Mouse (Mus musculus) cerebellum, adult 2 months (tissue): ENCODE data around the gene Dscaml1.

Source experiments
- CTCF ChIP-seq: fragments of 200-500 bp; IDR thresholded peaks from 2 replicates; pipeline ENCODE4 v1.5.1; 2011; ENCODE audit warnings: low read depth, mild to moderate bottlenecking, control low read depth, low read length, moderate library complexity, borderline replicate concordance; ENCODE audit not compliant: insufficient read depth
- POLR2A ChIP-seq: fragments of 200-500 bp; IDR thresholded peaks from 2 replicates; pipeline ENCODE4 v1.6.1; 2011; ENCODE audit warnings: low read length, control low read depth, borderline replicate concordance; ENCODE audit not compliant: insufficient read depth

- no peak for TF ChIP-seq POLR2A
- peak; percentile 47; the same call in 1 of the 2 replicates for TF ChIP-seq CTCF
Observed at GRCm38 (mm10) chr9:45589867-45590266, 163.4 kb downstream of the Dscaml1 start.
